Mouse (Mus musculus) kidney, adult 2 months (tissue): Measurements from ENCODE around the gene Arhgef38.

ENCODE experiments used
- CTCF ChIP-seq: fragments of 200-500 bp; conservative IDR thresholded peaks from 2 replicates; pipeline ENCODE4 v1.5.1; 2011; ENCODE audit warnings: low read depth, mild to moderate bottlenecking, control low read depth, low read length, moderate library complexity, mixed read lengths; ENCODE audit not compliant: insufficient read depth, insufficient read length
- POLR2A ChIP-seq: fragments of 200-500 bp; IDR thresholded peaks from one replicate; pipeline ENCODE4 v1.6.1; 2011; ENCODE audit warnings: low read depth, low read length, control low read depth

- TF ChIP-seq CTCF, result no peak
- no peak for TF ChIP-seq POLR2A
Measured at GRCm38 (mm10) chr3:133202171-133202570, 32.6 kb downstream of the Arhgef38 start.
